Mouse (Mus musculus) forelimb bud, embryonic 11.5 days (tissue): ENCODE measurements around the gene Ube2d1.

Experiments
- DNase-seq: peaks from one replicate; pipeline ENCODE4 v3.0.0-alpha.2; 2012; ENCODE audit warnings: low read depth, low spot score

Gene Ube2d1

DNA sequence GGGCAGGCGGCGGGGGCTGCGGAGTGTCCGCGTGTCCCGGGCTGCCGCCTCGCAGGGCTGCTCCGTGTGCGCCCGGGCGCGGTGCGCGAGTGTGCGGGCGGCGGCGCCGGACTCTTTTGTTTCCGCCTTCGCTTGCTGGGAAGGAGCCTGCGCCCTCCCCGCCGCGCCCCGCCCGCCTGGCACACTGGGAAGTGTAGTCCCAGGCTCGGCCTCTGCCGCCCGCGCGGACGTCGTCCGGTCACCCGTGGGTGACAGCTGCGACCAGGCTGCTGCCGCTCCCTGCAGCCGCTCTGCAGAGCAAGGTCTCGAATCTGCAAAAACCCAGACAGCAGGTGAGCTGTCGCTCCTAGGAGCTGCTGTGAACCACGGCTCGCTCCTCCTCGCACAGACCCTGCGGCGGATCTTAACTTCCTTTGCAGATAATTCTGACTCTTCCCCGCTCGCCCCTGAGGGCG lies at the start of gene Ube2d1:
TSS of gene Ube2d1 (minus strand) at position 137 of the 455 bp plus-strand sequence.
- DNase-seq = peak; percentile 66

DNA sequence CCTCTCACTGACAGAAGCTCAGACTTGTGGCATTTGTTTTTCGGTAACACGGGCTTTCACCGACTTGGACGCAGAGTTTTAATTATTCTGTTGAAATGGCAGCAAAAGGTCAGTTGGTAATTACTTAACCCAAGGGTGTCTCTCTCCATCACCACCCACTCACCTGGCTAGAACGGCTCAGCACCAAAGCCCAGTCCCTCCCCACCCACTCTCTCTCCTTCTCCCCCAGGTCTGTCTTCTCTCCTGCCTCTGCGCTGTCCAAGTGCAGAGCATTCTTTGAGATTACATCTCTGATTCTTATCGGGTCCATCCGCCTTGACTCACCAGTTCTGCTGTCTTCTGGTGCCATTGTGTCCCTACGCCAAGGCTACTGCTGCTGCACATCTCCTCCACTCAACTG lies 47.8 kb upstream of the Ube2d1 start:
- no peak for DNase-seq

DNA sequence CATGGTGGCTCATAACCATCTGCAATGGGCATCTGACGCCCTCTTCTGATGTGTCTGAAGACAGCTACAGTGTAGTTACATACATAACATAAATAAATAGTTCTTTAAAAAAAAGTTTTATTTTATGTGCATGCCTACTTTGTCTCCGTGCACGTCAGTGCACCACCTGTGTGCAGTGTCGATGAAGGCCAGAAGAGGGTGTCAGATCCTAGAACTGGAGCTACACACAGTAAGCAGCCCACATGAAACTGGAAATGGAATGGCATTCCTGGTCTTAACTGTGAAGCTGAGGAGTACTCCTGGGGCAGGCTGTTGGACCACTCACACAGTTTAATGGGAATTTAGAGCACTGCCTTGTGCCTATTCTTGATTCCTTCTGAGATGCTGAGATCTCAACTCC lies 47.3 kb upstream of the Ube2d1 start:
- DNase-seq = no peak

DNA sequence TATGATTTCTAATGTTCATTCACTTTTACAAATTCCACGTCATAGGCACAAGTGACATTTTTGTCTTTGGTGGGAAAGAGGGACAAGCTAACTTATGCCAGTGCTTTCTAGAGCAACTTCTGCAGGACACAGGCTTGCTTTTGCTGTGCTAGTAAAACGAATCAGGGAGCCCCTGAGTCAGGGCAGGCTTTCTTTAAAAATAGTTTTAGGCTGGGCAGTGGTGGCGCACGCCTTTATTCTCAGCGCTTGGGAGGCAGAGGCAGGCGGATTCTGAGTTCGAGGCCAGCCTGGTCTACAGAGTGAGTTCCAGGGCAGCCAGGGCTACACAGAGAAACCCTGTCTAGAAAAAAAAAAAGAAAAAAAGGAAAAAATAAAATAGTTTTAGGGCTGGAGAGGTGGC lies 46.8 kb upstream of the Ube2d1 start:
- DNase-seq = no peak

DNA sequence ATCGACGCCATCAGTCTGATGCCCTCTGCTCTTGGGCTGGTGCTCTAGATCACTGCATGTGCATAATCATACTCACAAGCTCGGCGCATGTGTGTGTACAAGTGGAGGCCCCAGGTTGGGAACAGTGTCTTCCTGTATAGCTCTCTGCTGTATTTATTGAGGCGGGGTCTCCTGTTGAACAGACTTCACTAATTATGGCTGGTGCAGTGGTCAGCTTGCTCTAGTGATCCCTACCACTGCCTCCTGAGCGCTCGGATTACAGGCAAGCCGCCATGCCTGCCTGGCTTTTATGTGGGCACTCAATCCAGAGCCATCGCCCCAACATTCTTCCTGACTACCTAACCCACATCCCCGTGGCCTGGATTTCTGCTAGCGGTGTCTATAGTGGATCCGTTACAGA lies 45.0 kb upstream of the Ube2d1 start:
- DNase-seq = no peak

DNA sequence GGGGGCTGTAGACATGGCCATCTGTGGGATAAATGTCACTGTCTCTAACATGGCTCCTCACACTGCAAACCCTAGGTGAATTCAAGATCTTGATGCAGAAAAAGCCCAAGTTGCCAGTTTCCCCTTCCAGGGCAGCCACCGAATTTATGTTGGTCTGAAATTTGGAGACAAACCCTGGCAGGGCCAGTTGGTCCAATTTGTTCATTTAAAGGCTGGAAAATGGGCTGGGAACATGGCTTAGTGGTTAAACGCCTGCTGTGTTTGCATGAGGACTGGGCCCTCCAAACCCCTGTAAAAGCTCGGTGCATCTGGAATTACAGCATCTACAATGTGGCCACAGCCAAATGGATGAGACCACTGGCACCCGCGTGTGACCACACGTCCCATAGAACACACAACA lies 44.2 kb upstream of the Ube2d1 start:
- no peak for DNase-seq

DNA sequence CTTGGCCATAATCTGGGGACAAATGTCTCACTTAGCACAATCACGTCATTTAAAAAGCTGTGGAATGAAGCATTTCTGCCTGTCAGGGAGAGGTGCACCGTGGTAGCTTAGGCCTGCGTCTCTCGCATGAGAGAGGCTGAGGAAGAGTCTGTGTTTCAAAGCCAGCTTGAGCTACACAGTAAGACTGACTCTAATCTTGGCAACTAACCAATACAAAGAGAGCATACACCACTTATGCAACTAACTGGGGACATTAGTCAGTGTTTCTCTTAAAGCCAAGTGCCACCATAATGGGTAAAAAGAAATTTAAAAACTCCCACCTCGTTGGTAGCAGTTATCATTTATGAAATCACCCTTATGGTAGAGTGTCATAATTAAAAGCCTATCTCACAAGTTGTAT lies 43.8 kb upstream of the Ube2d1 start:
- no peak for DNase-seq

DNA sequence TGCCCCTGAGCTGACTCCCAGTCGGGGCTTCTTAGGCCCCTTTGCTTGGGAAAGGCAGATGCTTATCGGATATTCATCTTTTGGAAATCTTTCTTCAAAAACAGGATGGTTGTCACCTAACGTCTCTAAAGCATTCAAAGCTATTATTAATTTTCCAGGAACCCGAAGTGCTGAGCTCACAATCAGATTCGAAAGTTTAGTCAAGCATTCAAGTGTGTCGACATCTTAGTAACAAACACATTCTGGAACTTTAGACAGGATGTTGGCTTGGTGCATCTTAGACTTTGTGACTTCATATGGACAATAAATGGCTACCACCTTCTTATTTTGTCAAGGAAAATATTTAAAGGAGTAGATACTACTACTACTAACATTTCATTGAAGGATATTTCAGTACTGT lies 43.3 kb upstream of the Ube2d1 start:
- no peak for DNase-seq

DNA sequence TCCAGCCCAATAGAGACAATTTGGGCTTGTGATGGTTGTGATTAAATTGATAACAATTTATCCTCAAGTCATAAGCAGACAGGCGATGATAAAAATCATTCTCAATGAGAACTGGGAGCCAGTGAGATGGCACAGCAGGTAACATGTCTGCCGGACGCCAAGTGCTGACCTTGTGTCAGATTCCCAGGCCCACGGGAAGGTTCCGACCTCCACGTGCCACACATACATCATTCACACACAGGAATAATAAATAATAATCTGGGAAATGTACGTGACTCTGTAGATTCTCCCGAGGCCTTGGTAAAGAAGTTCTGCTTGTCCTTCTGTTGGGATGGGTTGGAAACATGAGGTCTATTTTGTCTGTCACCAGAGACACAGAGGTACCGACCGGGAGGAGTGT lies 42.3 kb upstream of the Ube2d1 start:
- DNase-seq = no peak

DNA sequence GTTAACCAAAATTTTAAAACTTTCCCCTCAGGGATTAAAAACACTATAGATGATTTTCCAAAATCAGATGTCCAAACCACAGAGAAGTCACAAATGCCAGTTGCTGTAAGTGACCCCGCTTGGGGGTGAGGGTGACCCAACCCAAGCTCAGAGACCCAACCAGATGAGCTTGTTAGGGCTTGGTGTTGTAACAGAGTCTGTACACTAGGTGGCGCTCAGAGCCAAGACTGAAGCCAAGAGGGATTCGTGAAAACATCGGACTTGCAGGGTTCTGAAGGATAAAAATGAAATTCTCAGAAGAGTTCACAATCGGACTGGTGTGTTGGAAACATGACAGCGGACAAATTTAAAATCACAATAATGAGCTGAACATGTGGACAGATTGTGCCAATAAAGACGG lies 41.7 kb upstream of the Ube2d1 start:
- DNase-seq = peak; percentile 81

DNA sequence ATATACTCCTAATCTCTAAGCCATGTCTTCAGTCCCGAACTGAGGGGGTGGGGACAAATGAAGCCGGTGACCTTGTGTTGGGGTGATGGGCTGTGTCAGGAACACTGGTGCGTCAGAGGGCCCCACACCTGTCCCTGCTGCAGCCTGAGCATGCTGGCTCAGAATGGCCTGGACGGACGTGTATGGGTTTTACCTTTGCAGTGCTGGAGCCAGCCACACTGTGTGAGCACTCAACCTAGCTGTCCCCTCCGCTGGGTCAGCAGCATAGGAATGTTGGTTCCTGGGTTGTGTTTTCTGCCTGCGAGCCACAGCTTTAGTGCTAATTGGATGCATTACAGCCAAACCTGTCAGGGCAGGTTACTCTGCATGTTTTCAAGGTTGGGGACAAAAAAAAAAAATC lies 41.1 kb upstream of the Ube2d1 start:
- no peak for DNase-seq

DNA sequence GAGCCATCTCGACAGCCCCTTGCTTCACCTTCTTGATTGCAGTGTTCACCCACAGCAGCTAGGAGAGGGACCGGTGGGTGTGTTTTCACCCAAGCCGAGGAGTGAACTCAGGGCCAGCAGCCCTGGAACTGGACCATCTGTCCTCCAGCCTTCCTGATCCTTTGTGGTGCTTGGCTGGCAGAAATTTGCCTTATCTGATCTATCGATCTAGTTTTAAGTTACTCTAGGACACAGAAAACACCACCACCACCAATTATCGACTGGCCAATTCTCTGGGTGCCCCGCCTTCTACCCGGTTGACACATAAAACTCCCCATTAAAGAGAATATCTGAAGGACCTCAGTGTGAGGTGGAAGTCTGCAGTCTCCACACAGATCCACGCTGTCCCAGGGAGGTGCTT lies 38.6 kb upstream of the Ube2d1 start:
- DNase-seq = no peak

DNA sequence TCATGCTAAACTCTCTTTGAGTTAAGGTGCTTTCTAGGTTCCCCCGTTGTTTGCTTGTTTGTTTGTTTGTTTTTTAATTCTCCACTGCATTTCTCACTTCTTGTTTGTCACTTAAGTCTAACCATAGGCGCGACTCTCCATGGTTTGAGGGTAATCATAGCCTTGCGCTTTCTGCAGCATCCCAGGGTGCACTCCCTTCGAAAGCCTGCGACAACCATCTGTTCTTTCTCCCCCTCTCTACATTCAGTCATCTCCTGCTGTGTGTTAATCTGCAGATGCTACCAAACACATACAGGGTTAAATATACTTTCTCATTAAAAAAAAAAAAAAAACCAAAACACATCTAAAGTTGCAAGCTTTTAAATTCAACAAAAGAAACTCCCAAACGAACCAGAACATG lies 31.4 kb upstream of the Ube2d1 start:
- no peak for DNase-seq

DNA sequence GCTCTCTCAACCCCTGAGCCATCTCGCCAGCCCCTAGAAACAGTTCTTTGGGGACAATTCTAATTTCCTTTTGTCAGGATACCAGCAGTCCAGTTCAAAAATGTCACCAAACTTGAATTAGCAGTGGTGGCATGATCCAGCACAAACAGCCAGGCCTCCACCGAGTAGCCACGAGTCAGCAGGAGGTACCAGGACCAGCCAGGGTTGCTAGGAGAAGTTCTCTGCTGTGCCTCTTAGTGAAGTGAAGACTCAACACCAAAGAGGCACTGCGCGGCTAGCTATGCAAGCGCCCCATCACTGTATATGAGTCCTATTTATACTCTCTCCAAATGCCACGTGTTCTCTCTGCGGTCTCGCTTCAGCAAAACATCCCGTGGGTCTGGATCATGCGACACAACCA lies 31.0 kb upstream of the Ube2d1 start:
- DNase-seq = no peak

DNA sequence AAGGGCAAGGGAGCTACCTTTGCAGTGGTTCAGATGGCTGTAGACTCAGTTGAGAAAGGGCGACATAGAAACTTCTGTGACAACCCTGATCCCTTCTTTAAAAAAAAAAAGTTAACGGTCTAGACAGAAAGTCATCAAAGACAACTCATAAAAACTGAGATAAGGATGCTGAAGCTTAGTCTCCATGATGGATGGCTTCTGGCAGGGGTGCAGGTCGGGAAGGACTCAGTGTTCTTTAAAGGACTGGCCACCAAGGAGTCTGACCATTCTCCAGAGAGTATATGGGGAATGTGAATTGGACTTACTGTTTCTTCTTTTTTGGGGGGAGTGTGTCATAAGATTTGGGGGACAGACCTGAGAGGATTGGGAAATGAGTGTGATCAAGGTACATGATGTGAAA lies 29.5 kb upstream of the Ube2d1 start:
- DNase-seq = no peak

DNA sequence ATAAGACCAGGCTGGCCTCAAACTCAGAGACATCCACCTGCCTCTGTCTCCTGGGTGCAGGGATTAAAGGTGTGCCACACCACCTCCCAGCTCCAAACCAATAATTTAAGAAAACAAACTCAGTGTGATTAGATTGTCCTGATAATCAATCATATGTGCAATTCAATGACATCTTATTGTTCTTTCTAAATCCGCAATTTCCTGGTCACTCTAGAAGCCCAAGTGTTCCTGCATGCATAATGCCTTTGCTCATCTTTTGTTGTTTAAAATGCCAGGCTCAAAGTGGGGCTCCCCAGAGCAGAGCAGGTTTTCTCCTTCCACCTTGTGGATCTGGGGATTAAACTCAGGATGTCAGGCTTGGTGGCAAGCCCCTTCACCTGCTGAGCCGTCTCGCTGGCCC lies 25.2 kb upstream of the Ube2d1 start:
- no peak for DNase-seq

DNA sequence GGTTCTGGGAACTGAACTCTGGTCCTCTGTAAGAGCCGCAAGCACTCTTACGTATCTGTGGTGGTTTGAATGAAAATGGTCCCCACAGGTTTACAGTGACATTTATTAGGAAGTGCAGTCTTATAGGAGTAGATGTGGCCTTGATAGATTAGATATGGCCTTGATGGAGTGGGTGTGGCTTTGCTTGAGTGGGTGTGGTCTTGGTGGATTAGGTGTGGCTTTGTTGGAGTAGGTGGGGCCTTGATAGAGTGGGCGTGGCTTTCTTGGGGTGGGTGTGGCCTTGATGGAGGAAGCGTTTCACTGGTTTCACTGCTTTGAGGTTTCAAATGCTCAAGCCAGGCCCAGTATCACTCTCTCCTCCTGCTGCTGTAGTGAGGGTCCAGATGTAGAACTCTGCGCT lies 23.1 kb upstream of the Ube2d1 start:
- DNase-seq = no peak

DNA sequence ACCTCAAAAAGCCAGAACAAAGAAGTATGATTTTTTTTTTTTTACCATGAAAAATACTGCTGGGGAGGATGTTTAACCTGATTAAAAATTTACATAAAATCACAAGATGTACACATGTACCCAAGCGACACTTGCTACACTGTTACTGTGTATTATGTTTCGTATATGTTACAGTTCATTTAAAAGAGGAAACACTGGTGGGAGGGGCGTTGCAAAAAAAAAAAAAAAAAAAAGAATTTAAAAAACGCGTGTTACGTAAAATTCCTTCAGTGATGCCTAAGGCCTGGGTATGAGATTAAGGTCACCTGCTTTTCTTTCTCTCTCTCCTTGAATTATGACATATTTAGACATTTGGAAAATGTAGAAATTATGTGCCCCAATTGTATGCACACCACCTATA lies 21.7 kb upstream of the Ube2d1 start:
- DNase-seq = no peak

DNA sequence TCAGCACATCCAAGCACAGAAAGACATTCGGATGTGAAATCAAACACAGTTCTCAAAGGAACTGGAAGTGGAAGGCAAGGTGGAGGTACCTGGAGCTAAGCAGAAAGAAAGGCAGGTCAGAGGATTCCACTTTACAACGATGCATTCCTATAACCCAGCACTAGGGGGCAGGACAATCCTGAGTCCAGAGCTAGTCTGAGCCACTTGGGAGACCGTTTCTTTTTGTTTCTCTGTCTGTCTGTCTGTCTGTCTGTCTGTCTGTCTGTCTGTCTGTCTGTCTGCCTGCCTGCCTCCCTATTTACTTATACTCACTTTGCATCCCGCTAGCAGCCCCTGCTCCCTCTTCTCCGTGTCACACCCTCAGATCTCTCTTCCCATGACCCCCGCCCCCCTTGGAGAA lies 21.1 kb upstream of the Ube2d1 start:
- DNase-seq = peak; percentile 51

DNA sequence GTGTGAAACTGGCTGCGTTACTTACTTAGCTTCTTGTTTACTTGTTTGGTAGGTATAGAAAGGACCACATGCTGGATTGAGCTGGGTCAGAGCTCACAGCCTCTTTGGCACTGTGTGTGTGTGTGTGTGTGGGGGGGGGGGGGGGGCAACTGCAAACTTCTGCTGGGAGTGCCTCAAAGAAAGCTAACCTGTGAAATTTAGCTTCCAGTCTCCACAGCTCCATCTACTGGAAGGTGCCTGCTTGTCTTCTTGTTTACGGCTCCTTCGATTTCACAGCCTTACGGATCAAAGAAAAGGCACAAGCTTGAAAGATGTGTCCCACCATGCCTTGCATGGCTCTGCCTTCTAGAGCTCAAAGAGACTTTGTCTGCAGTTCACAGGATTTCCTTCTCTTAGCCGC lies 17.4 kb upstream of the Ube2d1 start:
- no peak for DNase-seq

DNA sequence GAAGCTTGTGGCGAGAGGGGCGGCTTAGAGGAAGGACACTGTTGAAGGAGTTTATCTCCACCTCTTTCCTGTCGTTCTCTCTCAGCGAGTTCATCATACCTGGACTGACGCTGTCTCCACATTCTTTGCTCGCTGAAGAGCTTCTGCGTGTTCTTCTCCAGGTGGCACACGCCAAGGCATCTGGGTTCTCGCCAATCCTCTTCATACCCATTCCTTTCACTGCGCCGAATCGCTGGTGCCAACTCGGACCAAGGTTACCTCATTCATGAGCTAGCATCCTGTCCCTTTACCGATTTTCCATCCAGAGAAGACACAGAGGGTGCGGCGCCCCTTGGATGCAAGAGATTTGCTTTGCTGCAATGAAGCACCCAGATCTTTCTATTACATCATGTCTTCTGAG lies 15.1 kb upstream of the Ube2d1 start:
- no peak for DNase-seq

DNA sequence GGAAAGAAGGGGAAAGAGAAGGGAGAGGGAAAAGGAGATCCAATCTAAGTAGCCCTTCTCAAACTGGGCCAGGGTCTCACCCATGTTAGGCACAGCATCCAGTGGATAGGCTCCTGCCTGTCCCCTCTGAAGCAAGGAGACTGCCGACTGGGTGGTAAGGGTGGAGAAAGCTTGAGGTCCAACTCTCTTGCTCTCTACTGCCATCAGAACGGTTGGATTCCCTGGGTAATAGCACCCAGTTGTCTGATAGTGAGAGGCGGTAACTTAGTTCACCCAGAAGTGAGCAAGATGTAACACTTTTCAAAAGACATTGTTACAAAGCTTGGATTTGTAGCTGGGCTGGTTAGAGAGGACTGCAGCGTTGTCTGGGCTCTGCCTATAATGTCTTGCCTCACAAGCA lies 8.2 kb upstream of the Ube2d1 start:
- no peak for DNase-seq

DNA sequence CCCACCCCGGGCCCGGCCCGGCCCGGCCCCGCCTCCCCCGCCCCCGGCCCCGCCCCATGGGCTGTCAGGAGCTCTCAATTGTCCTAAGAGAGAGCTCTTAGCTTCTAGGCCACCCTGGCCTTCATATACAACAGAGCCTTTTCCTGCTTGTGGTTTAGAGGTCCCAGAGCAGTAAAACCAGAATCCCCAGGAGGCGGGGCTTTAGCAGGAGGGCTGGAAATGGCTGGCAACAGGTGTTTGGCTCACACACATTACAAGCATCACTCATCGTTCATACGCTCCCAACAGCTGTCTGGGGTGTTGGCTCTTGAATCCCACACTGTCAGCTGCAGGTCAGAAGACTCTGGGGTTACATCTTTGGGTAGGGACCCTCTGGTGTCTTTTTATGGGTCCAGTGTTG lies 7.2 kb upstream of the Ube2d1 start:
- peak; percentile 43 for DNase-seq

DNA sequence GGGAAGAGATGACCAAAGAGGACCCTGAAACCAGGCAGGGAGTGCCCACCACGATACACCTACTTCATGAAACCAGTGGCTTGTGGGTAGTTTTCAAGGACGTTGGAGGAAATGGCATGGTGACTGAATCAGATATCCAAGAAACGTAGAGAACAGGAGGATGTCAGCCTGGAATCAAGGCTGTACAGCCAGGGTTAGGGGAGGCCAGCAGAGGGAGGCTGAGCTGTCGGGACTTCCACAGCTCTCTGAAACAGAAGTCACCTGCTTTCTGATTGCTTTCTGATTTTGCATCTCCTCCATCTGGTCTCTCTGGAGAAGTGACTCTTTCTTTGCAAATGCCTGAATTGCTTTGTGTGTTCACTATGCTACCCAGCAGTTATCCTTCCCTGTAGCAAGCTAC lies 6.7 kb upstream of the Ube2d1 start:
- DNase-seq = no peak

DNA sequence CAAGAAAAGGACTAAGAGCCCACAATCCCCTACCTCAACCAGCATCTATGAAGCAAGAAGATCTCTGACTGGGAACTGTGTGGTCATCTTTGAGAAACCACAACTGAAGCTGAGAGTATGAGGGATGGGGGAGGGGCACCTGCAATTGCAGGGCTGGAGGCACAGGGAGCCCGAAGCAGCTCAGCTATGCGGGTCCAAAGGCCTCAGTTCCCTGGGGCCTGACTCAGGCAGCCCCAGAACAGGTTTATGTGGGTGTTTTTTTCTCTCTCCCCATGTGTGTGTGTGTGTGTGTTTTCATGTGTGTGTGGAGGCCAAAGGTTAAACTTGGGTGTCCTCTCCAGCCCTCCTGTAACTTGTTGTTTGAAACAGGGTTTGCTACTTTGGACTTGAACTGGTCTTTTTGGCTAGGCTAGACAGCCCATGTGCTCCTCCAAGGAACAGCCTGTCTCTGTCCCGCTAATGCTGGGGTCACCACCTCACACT lies 6.2 kb upstream of the Ube2d1 start:
- DNase-seq = no peak
